Mouse (Mus musculus) gastrocnemius, adult 18-20 months (tissue): ENCODE measurements around the gene Gpc6. TPM values are rescaled to one million over a fixed set of nuclear protein-coding genes. Genes with fewer than 3 reads are reported as not detected.

Source experiments
- DNase-seq: peaks from one replicate; pipeline ENCODE4 v3.0.0; 2021; ENCODE audit warnings: low spot score
- total RNA-seq, 2 experiments: library from RNA; stranded (reverse); gene quantifications; 2 replicates each; pipeline ENCODE4 v1.2.3; 2021

The Gpc6 gene
- total RNA-seq, 2 experiments from 2014 or later: 1.5 to 2.6 TPM

GRCm38 (mm10) chr14:117919612-117920011 lies 994.5 kb downstream of the Gpc6 start:
- DNase-seq: no peak

GRCm38 (mm10) chr14:117921393-117922014 lies 996.4 kb downstream of the Gpc6 start:
- DNase-seq: no peak

- DNase-seq: no peak
Observed at GRCm38 (mm10) chr14:117923667-117924066, 998.6 kb downstream of the Gpc6 start.

GRCm38 (mm10) chr14:117930105-117930847 lies 1005.2 kb downstream of the Gpc6 start:
- DNase-seq: peak; percentile 22

- DNase-seq: no peak
Observed at GRCm38 (mm10) chr14:117930848-117931816, 1006.0 kb downstream of the Gpc6 start.

- DNase-seq: no peak
Observed at GRCm38 (mm10) chr14:117932163-117932851, 1007.2 kb downstream of the Gpc6 start.

- DNase-seq: no peak
Observed at GRCm38 (mm10) chr14:117938554-117938953, 1013.4 kb downstream of the Gpc6 start.

GRCm38 (mm10) chr14:117939471-117939870 lies 1014.4 kb downstream of the Gpc6 start:
- no peak for DNase-seq

- no peak for DNase-seq
Observed at GRCm38 (mm10) chr14:117945920-117946503, 1020.9 kb downstream of the Gpc6 start.

- DNase-seq: no peak
Observed at GRCm38 (mm10) chr14:117951265-117951664, 1026.2 kb downstream of the Gpc6 start.

GRCm38 (mm10) chr14:117951686-117952085 lies 1026.6 kb downstream of the Gpc6 start:
- DNase-seq: no peak

- peak; percentile 45 for DNase-seq
Observed at GRCm38 (mm10) chr14:117956051-117956450, 1030.9 kb downstream of the Gpc6 start.

GRCm38 (mm10) chr14:117958389-117958788 lies 1033.3 kb downstream of the Gpc6 start:
- no peak for DNase-seq

GRCm38 (mm10) chr14:117961267-117961666 lies 1036.2 kb downstream of the Gpc6 start:
- DNase-seq: peak; percentile 48

GRCm38 (mm10) chr14:117961844-117962243 lies 1036.7 kb downstream of the Gpc6 start:
- no peak for DNase-seq

GRCm38 (mm10) chr14:117962453-117962852 lies 1037.3 kb downstream of the Gpc6 start:
- DNase-seq: peak; percentile 13

GRCm38 (mm10) chr14:117972576-117972975 lies 1047.5 kb downstream of the Gpc6 start:
- no peak for DNase-seq

GRCm38 (mm10) chr14:117981532-117981931 lies 1056.4 kb downstream of the Gpc6 start:
- DNase-seq: peak; percentile 42

- no peak for DNase-seq
Observed at GRCm38 (mm10) chr14:117988444-117988843, 1063.3 kb downstream of the Gpc6 start.

- DNase-seq: no peak
Observed at GRCm38 (mm10) chr14:117990203-117990602, 1065.1 kb downstream of the Gpc6 start.
